In genomic region chr6:128090985-128091832, GRCm38 (mm10) we compare ENCODE assay signal across 9 mouse cellular contexts. TPM values are rescaled to one million over a fixed set of nuclear protein-coding genes. Genes with fewer than 3 reads are reported as not detected.
A peak's percentile ranks its signal among the peaks of the same experiment; 100 is the strongest.
DNase-seq lines count a peak whose midpoint lies in the region; ATAC-seq and TF ChIP-seq lines count a peak whose summit lies in the region.
"Had no signal": no experiment of that assay in that cellular context is flagged by ENCODE, and none has a peak within 500 bp of the region (broad histone marks: within the 10 kb centered on the region; RNA-seq: fewer than 3 reads in every experiment).

No protein-coding gene starts in this region.

- TF ChIP-seq EP300 in heart, postnatal 0 days (IDR thresholded peaks at IDR 0.05; ENCODE audit: low read depth) = no peak

- no peaks in the 10 kb centered on the region for H3K36me3 ChIP-seq in heart, postnatal 0 days (replicated peaks; ENCODE audit: control insufficient read depth, insufficient read depth, low read length)
- H3K36me3 ChIP-seq in midbrain, embryonic 14.5 days (ENCODE audit: control insufficient read depth, insufficient read depth, low read length) = no peaks in the 10 kb centered on the region
- H3K36me3 ChIP-seq: G1E had no signal

- peak; percentile 21; the same call in 1 of the 2 replicates for ATAC-seq in heart, postnatal 0 days (ENCODE audit: insufficient read depth, low read depth)
- ATAC-seq in midbrain, embryonic 14.5 days (ENCODE audit: low FRiP score, low TSS enrichment) = peak; percentile 49

- intact Hi-C loops in left cerebral cortex, postnatal 14 days (cut with DNase I) = loop anchor here (1.0 to 10.0 kb wide), 3 partner anchors 58 to 326 kb away; partner anchors contain the start of gene Prmt8

- peaks cover 45% of the 10 kb centered on the region for H3K4me1 ChIP-seq in heart, postnatal 0 days (ENCODE audit: control insufficient read depth, insufficient read depth)
- H3K4me1 ChIP-seq in midbrain, embryonic 14.5 days (ENCODE audit: control insufficient read depth, insufficient read depth, low read length) = peaks cover 4% of the 10 kb centered on the region; the same call in 1 of the 2 replicates

- peak; percentile 61 to 89 for DNase-seq in adrenal gland, adult (ENCODE audit: inconsistent age in 2 of 2, low spot score in 1 of 2)
- no peak for DNase-seq in adrenal gland, adult 8-10 months
- peak; percentile 24 for DNase-seq in T-cell, adult 2 months (ENCODE audit: low spot score)
- DNase-seq in embryo, embryonic 11.5 days (ENCODE audit: low read depth, low spot score) = peak; percentile 63
- DNase-seq in heart, postnatal 0 days (ENCODE audit: low spot score) = peak; percentile 72
- peak; percentile 62 to 69 for DNase-seq in left cerebral cortex, postnatal 14 days (ENCODE audit: low spot score in 2 of 2)
- peak; percentile 89 for DNase-seq in midbrain, embryonic 14.5 days
- peak; percentile 72 for DNase-seq in thymus, postnatal 0 days (ENCODE audit: low spot score)

- H3K4me3 ChIP-seq in heart, postnatal 0 days (ENCODE audit: low read depth, low read length) = no peak overlapping the region
- no peak overlapping the region for H3K4me3 ChIP-seq in midbrain, embryonic 14.5 days (replicated peaks; ENCODE audit: low read depth, low read length)

- no peaks in the 10 kb centered on the region for H3K9me3 ChIP-seq in heart, postnatal 0 days (replicated peaks; ENCODE audit: control insufficient read depth, low read length)
- H3K9me3 ChIP-seq in midbrain, embryonic 14.5 days (ENCODE audit: control insufficient read depth, low read length) = no peaks in the 10 kb centered on the region

- WGBS in heart, postnatal 0 days = 13% methylated on average over 6 of the region's 6 CpGs
- 26% methylated on average over 6 of the region's 6 CpGs for WGBS in midbrain, embryonic 14.5 days

- no peak overlapping the region for H3K9ac ChIP-seq in heart, postnatal 0 days (replicated peaks; ENCODE audit: low read depth, low read length)
- H3K9ac ChIP-seq in midbrain, embryonic 14.5 days (replicated peaks; ENCODE audit: low read length) = 0 out of 2 replicates have a peak overlapping the region, but pooled peaks have one; percentile 5

- H3K27ac ChIP-seq in heart, postnatal 0 days (ENCODE audit: low read depth) = peak overlapping the region; percentile 90
- no peak overlapping the region for H3K27ac ChIP-seq in midbrain, embryonic 14.5 days (replicated peaks; ENCODE audit: low read depth, low read length)

- peak; percentile 93 for TF ChIP-seq CTCF in heart, postnatal 0 days (IDR thresholded peaks at IDR 0.05; ENCODE audit: low read depth)

- no peaks in the 10 kb centered on the region for H3K27me3 ChIP-seq in heart, postnatal 0 days (ENCODE audit: control insufficient read depth, insufficient read depth, low read length)
- H3K27me3 ChIP-seq in midbrain, embryonic 14.5 days (ENCODE audit: control insufficient read depth, insufficient read depth, low read length) = no peaks in the 10 kb centered on the region

- H3K4me2 ChIP-seq in heart, postnatal 0 days (ENCODE audit: low read depth, low read length) = no peak overlapping the region
- no peak overlapping the region for H3K4me2 ChIP-seq in midbrain, embryonic 14.5 days (ENCODE audit: low read length)

RNA-seq across cellular contexts. Expression of gene Tspan9, which starts 52.2 kb away (rescaled TPM):
- 10 to 100 TPM; 47.8 to 65.5 (median 52.4) TPM for total RNA-seq in adrenal gland, adult 8-10 months (2022)
- total RNA-seq in heart, postnatal 0 days (2014; rRNA removed; ENCODE audit: low replicate concordance) = 332 and 368 TPM in 2 replicates
- 84.7 and 105 TPM in 2 replicates for polyA plus RNA-seq in heart, postnatal 0 days (2015; fragmentation: Nextera tagmentation; extraction: Ambion mirVana)
- 10 to 100 TPM; 71.3 to 77.5 TPM for total RNA-seq in left cerebral cortex, postnatal 14 days (2021)
- polyA plus RNA-seq in midbrain, embryonic 14.5 days (2014; fragmentation: Nextera tagmentation; extraction: Ambion mirVana) = 31.1 and 31.3 TPM in 2 replicates
- 28.2 and 28.6 TPM in 2 replicates for polyA plus RNA-seq in thymus, postnatal 0 days (2015; fragmentation: Nextera tagmentation; extraction: Ambion mirVana)
- polyA plus RNA-seq: G1E had no signal
